Mouse (Mus musculus): ENCODE results near the gene Egflam. TPM values are rescaled to one million over a fixed set of nuclear protein-coding genes. Genes with fewer than 3 reads are reported as not detected.

Egflam gene
- polyA plus RNA-seq, 1 experiment, result 8.0 TPM

DNA sequence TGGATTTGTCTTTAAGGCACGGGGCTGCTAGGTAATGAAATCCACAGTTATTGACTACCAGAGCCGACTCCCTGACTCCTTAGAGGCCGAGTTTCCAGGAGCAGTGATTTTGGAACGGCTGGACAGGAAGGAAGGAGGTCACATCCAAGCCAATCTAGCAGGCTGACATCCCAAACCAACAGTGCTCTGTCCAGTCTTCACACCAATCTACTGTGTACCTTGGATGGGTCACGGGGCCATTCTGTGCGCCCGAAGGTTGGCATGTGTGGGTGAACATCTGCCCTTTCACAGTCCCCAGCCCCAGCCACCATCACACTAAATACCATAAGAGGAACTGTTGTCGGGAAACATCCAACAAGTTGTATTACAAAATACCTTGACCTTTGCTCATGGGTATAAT lies 150.9 kb downstream of the Egflam start:
- TF ChIP-seq CTCF (IDR thresholded peaks at IDR 0.05; ENCODE audit: borderline replicate concordance, extremely low read depth, insufficient read depth, insufficient read length), result no peak
- no peak for DNase-seq (ENCODE audit: low read depth)

DNA sequence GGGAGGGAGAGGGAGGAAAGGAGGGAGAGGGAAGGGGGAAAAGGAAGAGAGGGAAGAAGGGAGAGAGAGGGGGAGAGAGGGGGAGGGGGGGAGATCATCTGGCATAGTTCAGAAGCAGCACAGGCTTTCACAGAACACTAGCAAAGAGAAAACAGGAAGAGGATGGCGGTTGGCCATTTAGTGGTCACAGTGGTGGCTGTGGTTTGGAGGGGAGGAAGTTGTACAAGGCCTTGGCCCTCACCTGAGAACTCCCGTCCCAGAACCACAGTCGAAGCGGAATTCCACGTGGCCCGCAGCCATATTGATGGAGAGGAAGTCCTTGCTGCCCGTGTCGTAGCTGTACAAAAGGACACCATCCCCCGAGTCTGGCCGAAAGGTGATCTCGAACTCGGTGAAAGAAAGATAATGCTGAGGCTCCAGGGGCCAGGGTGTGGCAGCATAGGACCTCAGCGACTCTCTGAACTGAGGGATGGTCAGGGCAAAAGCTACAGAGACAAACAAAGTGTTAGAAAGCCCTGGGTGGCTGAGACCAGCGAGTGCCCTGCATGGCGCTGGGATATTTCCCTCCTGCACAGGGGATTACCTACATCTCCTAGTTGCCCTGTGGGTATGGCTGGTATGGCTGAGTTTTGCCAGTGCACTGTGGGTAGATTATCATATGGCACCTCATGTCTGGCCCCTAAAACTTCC lies 155.9 kb downstream of the Egflam start:
- no peak for DNase-seq (ENCODE audit: low read depth)
- TF ChIP-seq POLR2A (IDR thresholded peaks at IDR 0.05; ENCODE audit: borderline replicate concordance, extremely low read depth, insufficient read depth, insufficient read length, poor library complexity, severe bottlenecking) (no peak), CTCF (IDR thresholded peaks at IDR 0.05; ENCODE audit: borderline replicate concordance, extremely low read depth, insufficient read depth, insufficient read length) (no peak)

DNA sequence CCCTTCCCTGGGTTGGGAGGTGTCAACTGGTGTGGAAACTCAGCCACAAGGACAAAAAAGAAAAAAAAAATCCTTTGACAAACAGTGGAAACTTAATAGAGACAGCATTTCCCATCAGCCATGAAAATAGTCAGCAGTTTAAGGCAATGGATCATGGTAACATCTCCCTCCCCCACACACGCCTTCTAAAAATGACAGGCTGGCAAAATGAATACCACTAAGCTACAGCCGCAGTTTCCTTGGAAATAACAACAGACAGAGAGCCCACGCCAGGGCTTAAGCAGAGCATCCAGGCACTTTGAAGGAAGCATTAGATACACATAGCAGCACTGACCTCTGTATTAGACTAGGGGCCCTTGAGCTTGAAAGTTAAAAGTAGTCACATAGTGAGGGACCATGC lies 157.2 kb downstream of the Egflam start:
- TF ChIP-seq POLR2A (IDR thresholded peaks at IDR 0.05; ENCODE audit: borderline replicate concordance, extremely low read depth, insufficient read depth, insufficient read length, poor library complexity, severe bottlenecking) (no peak), CTCF (IDR thresholded peaks at IDR 0.05; ENCODE audit: borderline replicate concordance, extremely low read depth, insufficient read depth, insufficient read length) (no peak)
- DNase-seq (ENCODE audit: low read depth), result no peak

DNA sequence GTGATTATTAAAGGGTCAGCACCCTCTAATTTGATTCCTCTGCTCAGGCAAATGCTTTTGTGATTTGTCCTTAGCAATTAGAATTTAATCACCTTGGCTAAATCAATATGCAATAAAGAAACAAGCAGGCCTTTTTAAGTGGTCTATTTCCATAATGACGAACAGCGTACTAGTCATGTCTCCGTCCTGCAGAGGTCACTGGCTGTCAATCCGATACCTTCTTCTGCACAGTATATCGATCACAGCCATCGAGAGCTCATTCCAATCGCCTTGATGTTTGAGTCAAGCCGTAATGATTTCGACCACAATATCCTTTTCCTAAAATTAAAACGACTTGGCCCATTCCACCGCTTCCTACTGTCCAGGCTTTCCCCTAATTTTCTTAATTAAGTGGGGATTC lies 158.3 kb downstream of the Egflam start:
- no peak for DNase-seq (ENCODE audit: low read depth)
- TF ChIP-seq POLR2A (IDR thresholded peaks at IDR 0.05; ENCODE audit: borderline replicate concordance, extremely low read depth, insufficient read depth, insufficient read length, poor library complexity, severe bottlenecking), result no peak
- no peak for TF ChIP-seq CTCF (IDR thresholded peaks at IDR 0.05; ENCODE audit: borderline replicate concordance, extremely low read depth, insufficient read depth, insufficient read length)

DNA sequence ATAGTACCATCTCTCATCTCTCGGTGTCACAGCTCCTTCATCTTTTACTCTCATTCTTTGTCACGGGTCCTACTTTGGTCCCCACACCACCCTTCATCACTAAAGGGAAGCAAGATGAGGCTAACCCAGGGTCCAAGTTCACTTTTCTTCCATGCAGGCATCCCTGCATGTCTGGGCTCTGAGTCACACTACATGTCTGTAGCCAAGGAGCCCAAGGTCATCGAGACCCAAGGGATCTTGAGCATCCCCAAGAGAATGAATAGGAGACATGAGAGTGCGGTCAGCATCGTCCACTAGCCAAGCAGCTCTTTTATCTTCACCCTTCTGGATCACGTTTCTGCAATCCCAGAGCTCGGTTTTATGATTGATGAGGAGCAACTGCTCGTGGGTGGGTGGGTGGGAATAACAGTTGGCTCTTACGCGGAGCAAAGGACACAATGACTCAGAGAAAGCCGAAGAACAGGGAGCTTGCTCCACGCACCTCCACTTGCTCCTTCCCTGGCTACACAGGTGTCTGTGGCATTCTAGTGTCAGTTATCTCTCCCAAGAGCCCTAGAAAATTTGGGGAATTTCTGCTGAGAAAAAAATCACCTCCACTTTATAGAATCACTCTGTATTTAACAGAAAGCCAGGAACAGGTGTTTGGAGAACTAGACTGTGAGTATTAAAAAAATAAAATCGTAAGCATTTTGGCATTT lies 164.7 kb downstream of the Egflam start:
- no peak for DNase-seq (ENCODE audit: low read depth)
- TF ChIP-seq CTCF (IDR thresholded peaks at IDR 0.05; ENCODE audit: borderline replicate concordance, extremely low read depth, insufficient read depth, insufficient read length), result no peak
- TF ChIP-seq POLR2A (IDR thresholded peaks at IDR 0.05; ENCODE audit: borderline replicate concordance, extremely low read depth, insufficient read depth, insufficient read length, poor library complexity, severe bottlenecking), result no peak

DNA sequence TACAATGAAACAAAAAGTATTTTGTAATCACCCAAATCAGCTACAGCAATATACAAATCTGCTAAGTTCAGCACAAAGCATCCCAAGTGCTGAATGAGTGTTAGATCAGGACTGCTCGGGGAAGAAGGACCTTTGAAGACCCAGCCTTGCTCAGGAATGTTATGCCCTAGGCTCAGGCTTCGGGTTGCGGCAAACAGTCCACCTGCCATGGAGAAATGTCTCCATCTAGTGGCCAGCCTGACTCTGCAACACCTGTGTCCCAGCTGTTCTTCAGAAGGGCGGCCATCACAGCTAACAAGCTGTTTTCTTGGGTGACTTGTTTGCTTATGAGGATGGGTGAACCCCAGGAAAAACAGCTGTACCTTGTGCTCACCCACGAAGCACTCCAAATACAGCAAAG lies 172.0 kb downstream of the Egflam start:
- no peak for TF ChIP-seq POLR2A (IDR thresholded peaks at IDR 0.05; ENCODE audit: borderline replicate concordance, extremely low read depth, insufficient read depth, insufficient read length, poor library complexity, severe bottlenecking)
- TF ChIP-seq CTCF (IDR thresholded peaks at IDR 0.05; ENCODE audit: borderline replicate concordance, extremely low read depth, insufficient read depth, insufficient read length), result peak; percentile 97
- DNase-seq (ENCODE audit: low read depth), result peak; percentile 92

DNA sequence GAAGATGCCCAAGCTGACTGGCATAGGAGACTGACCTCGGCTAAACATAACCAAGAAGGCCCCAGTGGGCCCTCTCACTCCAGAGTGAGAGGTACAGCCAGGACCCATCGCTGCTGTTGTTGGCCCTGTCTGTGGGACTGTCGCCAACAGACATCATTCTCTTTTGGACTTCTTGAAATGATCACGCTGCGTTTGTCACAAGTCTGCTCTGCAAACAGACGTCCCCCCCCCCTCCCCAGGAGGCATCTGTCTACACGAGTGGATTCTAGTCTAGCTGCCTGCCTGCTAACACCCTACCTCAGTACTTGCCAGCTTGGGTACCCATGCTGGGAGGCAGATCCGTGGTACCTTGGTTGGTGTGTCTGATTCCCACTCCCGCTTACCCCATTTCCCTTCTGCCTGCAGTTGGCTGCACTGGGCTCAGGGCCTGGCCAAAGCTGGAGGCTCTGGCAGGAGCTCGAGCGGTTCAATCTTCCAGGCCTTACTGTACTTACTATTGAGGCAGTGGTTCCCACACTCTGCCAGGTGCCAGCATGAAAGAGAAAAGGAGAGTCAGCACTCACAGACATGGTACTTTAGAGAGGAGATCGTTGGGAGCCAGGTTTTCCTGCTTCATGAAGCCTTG lies 173.9 kb downstream of the Egflam start:
- no peak for TF ChIP-seq POLR2A (IDR thresholded peaks at IDR 0.05; ENCODE audit: borderline replicate concordance, extremely low read depth, insufficient read depth, insufficient read length, poor library complexity, severe bottlenecking)
- TF ChIP-seq CTCF (IDR thresholded peaks at IDR 0.05; ENCODE audit: borderline replicate concordance, extremely low read depth, insufficient read depth, insufficient read length), result no peak
- peak; percentile 63 for DNase-seq (ENCODE audit: low read depth)

DNA sequence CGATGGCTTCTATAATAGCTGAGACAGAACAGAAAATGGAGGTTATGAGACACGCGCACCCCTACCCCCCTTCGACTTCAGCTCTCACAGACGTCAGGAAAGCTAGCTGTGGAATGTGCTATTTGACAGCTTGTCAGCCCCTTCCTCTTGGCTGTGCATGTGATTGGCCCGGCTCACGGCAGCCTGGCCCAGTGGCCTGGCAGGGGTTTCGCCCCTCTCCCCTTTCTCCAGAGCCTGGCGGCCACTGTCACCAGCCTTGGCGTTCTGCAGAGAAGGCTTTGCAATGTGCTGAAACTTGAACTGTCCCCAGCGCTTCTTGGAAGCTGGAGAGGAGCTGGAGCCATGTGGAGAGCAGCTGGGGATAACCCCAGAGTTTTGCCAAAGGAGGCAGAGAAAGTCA lies 175.4 kb downstream of the Egflam start:
- TF ChIP-seq POLR2A (IDR thresholded peaks at IDR 0.05; ENCODE audit: borderline replicate concordance, extremely low read depth, insufficient read depth, insufficient read length, poor library complexity, severe bottlenecking) (no peak), CTCF (IDR thresholded peaks at IDR 0.05; ENCODE audit: borderline replicate concordance, extremely low read depth, insufficient read depth, insufficient read length) (no peak)
- no peak for DNase-seq (ENCODE audit: low read depth)

DNA sequence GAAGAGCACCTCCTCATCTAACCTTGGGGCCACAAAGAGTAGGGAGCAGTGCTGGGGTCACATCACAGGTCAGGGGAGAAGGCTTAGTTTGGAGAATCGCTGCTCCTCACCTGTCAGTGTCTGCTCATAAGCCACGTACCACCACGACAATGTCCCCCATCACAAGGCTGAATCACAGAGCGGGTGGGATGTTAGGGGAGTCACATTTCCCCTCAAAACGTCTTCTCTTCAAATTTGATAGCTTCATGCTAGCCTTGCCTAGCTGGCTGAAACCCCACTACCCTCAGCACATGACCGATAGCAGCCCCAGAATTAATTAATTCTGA lies 181.0 kb downstream of the Egflam start:
- no peak for DNase-seq (ENCODE audit: low read depth)
- no peak for TF ChIP-seq POLR2A (IDR thresholded peaks at IDR 0.05; ENCODE audit: borderline replicate concordance, extremely low read depth, insufficient read depth, insufficient read length, poor library complexity, severe bottlenecking)
- no peak for TF ChIP-seq CTCF (IDR thresholded peaks at IDR 0.05; ENCODE audit: borderline replicate concordance, extremely low read depth, insufficient read depth, insufficient read length)

DNA sequence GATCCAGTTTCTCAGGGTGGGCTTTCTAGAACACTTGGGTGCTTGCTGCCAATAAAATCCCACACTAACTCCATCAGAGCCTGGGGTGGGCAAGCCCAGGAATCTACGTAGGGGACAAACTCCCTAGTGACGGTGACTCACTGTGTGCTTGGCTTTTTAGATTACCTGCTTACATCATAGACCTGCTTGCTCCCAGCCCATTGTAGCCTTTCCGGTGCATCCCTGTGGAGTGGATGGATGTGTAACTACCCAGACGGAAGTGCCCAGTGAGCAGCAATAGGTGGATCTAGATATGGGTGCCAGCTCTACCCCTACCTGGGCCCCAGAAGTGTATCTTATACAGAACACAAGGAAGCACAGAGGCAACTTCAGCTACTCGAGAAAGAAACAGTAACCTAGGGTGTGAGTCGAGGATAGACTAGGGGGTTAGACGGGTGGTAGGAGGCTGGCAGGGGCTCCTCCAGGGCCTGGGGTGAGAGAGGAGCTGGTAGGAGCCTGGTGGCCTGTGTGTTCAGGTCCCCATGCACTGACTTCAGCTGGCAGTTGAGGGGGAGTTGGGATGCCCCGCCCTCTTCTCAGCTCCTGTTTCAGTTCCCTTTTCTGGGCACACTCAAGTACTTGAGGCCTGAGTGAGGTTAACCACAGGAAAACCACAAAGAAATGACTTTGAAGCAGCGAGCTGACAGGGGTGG lies 181.5 kb downstream of the Egflam start:
- TF ChIP-seq CTCF (IDR thresholded peaks at IDR 0.05; ENCODE audit: borderline replicate concordance, extremely low read depth, insufficient read depth, insufficient read length), result no peak
- no peak for DNase-seq (ENCODE audit: low read depth)

DNA sequence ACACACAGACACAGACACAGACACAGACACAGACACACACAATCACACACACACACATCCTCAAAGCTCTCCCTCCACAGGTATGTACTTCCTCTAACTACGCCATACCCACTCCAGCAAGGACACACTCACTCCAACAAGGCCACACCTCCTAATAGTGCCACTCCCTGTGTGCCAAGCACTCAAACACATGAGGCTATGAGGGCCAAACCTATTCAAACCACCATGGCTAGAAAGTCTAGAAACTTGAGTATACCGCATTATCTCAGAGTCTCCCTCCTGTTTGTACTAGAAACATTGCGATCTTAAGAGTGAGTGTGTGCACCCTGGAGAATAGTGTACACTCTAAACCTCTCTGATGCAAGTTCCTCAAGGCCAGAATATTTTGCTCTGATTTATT lies 182.3 kb downstream of the Egflam start:
- TF ChIP-seq POLR2A (IDR thresholded peaks at IDR 0.05; ENCODE audit: borderline replicate concordance, extremely low read depth, insufficient read depth, insufficient read length, poor library complexity, severe bottlenecking) (no peak), CTCF (IDR thresholded peaks at IDR 0.05; ENCODE audit: borderline replicate concordance, extremely low read depth, insufficient read depth, insufficient read length) (no peak)

More for the DNA sequence above, 182.3 kb downstream of the Egflam start:
- DNase-seq (ENCODE audit: low read depth), result no peak

Data from brain, embryonic 14.5 days (tissue).